Mouse (Mus musculus) bone marrow macrophage, adult 2 months (primary cell): ENCODE measurements at regions not wholly inside any gene's neighbourhood (a gene's known extent, or its start where the extent isn't known, plus 50 kb on each side); places are given as distances from the start of the nearest gene placed in this dataset.

ENCODE experiments used
- CTCF ChIP-seq: IDR thresholded peaks from 2 replicates; pipeline ENCODE4 v1.5.1; 2012; ENCODE audit warnings: low read depth, mild to moderate bottlenecking, low read length, moderate library complexity
- POLR2A ChIP-seq: IDR thresholded peaks from 2 replicates; pipeline ENCODE4 v1.6.1; 2012; ENCODE audit warnings: mild to moderate bottlenecking, low read depth, low read length, borderline replicate concordance

- no peak for TF ChIP-seq POLR2A
- no peak for TF ChIP-seq CTCF
Measured at GRCm38 (mm10) chr3:58311104-58311685, 103.3 kb upstream of the Tsc22d2 start.
